Mouse (Mus musculus): Measurements from ENCODE around the gene Gm10644. TPM values are rescaled to one million over a fixed set of nuclear protein-coding genes. Genes with fewer than 3 reads are reported as not detected.

Gm10644 gene
- total RNA-seq, 4 experiments from 2014 or later = 0.26 to 0.76 (median 0.34) TPM

GRCm38 (mm10) chr8:83935435-83935834, 19.6 kb downstream of the Gm10644 start:
- DNase-seq (ENCODE audit: low spot score in 2 of 2) = no peak

- no peak for DNase-seq (ENCODE audit: low spot score in 2 of 2)
Observed at GRCm38 (mm10) chr8:83934994-83935393, 20.0 kb downstream of the Gm10644 start.

- no peak for DNase-seq (ENCODE audit: low spot score in 2 of 2)
Observed at GRCm38 (mm10) chr8:83934222-83934621, 20.8 kb downstream of the Gm10644 start.

- DNase-seq (ENCODE audit: low spot score in 2 of 2) = no peak
Observed at GRCm38 (mm10) chr8:83926266-83926665, 28.7 kb downstream of the Gm10644 start.

GRCm38 (mm10) chr8:83924585-83924984, 30.4 kb downstream of the Gm10644 start:
- no peak for DNase-seq (ENCODE audit: low spot score in 2 of 2)

- no peak for DNase-seq (ENCODE audit: low spot score in 2 of 2)
Observed at GRCm38 (mm10) chr8:83922727-83923126, 32.3 kb downstream of the Gm10644 start.

- DNase-seq (ENCODE audit: low spot score in 2 of 2) = peak; percentile 62 to 72
Observed at GRCm38 (mm10) chr8:83921558-83921957, 33.4 kb downstream of the Gm10644 start.

GRCm38 (mm10) chr8:83917566-83917965, 37.4 kb downstream of the Gm10644 start:
- DNase-seq (ENCODE audit: low spot score in 2 of 2) = no peak

- DNase-seq (ENCODE audit: low spot score in 2 of 2) = peak in 1 of 2 experiments; percentile 66
Observed at GRCm38 (mm10) chr8:83916015-83916414, 39.0 kb downstream of the Gm10644 start.

GRCm38 (mm10) chr8:83914860-83915259, 40.1 kb downstream of the Gm10644 start:
- DNase-seq (ENCODE audit: low spot score in 2 of 2) = no peak

- no peak for DNase-seq (ENCODE audit: low spot score in 2 of 2)
Observed at GRCm38 (mm10) chr8:83914232-83914631, 40.8 kb downstream of the Gm10644 start.

- DNase-seq (ENCODE audit: low spot score in 2 of 2) = no peak
Observed at GRCm38 (mm10) chr8:83911809-83912731, 42.9 kb downstream of the Gm10644 start.

GRCm38 (mm10) chr8:83909311-83909710, 45.7 kb downstream of the Gm10644 start:
- peak in 1 of 2 experiments; percentile 66 for DNase-seq (ENCODE audit: low spot score in 2 of 2)

GRCm38 (mm10) chr8:83908583-83908982, 46.4 kb downstream of the Gm10644 start:
- DNase-seq (ENCODE audit: low spot score in 2 of 2) = no peak

GRCm38 (mm10) chr8:83902961-83903666, 51.9 kb downstream of the Gm10644 start:
- DNase-seq (ENCODE audit: low spot score in 2 of 2) = no peak

GRCm38 (mm10) chr8:83901566-83902485, 53.2 kb downstream of the Gm10644 start:
- DNase-seq (ENCODE audit: low spot score in 2 of 2) = no peak

- DNase-seq (ENCODE audit: low spot score in 2 of 2) = peak in 1 of 2 experiments; percentile 82
Observed at GRCm38 (mm10) chr8:83900957-83901270, 54.1 kb downstream of the Gm10644 start.

- no peak for DNase-seq (ENCODE audit: low spot score in 2 of 2)
Observed at GRCm38 (mm10) chr8:83900266-83900956, 54.6 kb downstream of the Gm10644 start.

GRCm38 (mm10) chr8:83899363-83900252, 55.4 kb downstream of the Gm10644 start, which contains the start of gene Adgrl1:
Gene Adgrl1 (plus strand): TSS chr8:83900105.
- peak; percentile 85 to 97 for DNase-seq (ENCODE audit: low spot score in 2 of 2)

GRCm38 (mm10) chr8:83898985-83899362, 56.0 kb downstream of the Gm10644 start:
- peak in 1 of 2 experiments; percentile 76 for DNase-seq (ENCODE audit: low spot score in 2 of 2)
